Mouse (Mus musculus) left cerebral cortex, postnatal 36 days (tissue): ENCODE measurements around the gene Crocc. TPM values are rescaled to one million over a fixed set of nuclear protein-coding genes. Genes with fewer than 3 reads are reported as not detected.
A peak's percentile ranks its signal among the peaks of the same experiment; 100 is the strongest.

ENCODE experiments used
- DNase-seq, 2 experiments: peaks; one replicate each; pipeline ENCODE4 v3.0.0; 2021 to 2022; ENCODE audit warnings: low spot score in 2 of 2, mixed read lengths in 1 of 2
- intact Hi-C: fragments of 180-260 bp; cut with DNase I; formaldehyde crosslinking; loops from one replicate; pipeline ENCODE4 v1.15.1; 2025
- total RNA-seq, 2 experiments: library from RNA; stranded (reverse); gene quantifications; 2 replicates each; pipeline ENCODE4 v1.2.3; 2021

Gene Crocc
- total RNA-seq, 2 experiments from 2014 or later, result 40.3 to 73.7 TPM

DNA sequence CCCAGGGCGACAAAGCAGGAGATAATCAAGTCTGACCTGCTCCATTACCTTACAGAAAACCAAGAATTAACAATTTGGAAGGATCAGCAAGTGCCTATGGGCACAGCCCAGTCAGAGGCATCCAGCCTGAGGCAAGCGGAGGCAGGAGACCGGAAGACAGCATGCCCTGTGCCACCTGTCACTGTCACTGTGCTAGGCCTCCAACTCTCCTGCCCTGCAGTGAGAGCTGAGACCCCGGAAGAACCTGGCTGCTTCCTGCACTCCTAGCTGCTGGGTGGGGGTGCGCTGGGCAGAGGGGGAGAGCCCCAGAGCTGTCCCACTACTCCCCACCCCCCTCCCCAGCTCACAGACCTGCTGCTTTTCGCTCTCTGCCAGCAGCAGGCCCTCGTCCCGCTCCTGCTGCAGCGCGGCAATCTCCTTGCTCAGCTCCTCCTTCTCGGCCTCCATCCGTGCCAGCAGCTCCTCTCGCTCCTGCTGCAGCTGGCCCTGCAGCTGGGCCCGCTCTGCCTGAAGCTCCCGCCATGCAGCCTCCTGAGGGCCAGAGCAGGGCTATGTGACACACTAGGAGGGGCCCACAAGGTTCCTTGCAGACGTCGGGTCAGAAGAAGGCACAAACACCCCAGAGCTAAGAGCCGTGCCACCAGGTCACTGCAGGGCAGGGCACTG lies 29.7 kb downstream of the Crocc start:
- DNase-seq, result no peak
- intact Hi-C loops, result loop anchor here (2.0 kb wide), 1 partner anchor 66 kb away; no protein-coding TSS in a partner anchor

DNA sequence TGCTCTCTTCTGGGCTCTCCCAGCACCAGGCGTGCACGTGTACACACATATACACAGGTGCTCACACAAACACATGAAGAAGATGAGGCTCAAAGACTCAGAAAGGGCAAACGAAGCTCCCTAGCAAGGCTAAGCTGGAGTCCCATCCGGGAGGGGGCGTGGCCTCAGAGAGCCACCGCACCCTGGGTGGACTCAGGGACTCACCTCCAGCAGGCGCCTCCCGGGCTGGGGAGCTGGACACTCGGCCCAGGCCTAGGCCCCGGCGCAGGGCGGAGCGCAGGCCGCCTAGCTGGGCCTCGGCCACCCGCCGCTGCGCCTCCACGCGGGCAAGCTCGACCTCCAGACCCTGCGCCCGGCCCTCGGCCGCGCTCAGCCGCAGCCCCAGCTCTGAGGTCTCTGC lies 35.4 kb downstream of the Crocc start:
- DNase-seq, result no peak
- intact Hi-C loops, result no loop called here

DNA sequence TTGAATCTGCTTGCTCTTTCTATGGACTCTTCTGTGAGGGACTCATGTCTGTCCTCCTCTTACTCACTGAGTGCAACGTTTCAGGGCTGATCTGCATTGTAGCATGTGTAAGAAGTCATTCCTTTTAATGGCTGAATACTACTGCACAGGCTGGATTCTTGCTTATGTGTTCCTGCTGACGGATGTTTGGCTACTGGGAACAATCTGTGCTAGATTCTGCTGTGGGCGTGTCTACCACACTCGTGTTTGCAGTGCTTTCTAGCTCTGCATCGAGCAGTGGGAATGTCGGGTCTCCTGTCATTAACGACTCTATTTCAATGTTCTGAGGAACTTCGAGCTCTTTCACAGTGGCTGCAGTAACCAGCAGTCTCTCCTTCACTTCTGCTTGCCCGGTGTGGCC lies 36.3 kb downstream of the Crocc start:
- peak in 1 of 2 experiments; percentile 41 for DNase-seq
- intact Hi-C loops, result no loop called here

DNA sequence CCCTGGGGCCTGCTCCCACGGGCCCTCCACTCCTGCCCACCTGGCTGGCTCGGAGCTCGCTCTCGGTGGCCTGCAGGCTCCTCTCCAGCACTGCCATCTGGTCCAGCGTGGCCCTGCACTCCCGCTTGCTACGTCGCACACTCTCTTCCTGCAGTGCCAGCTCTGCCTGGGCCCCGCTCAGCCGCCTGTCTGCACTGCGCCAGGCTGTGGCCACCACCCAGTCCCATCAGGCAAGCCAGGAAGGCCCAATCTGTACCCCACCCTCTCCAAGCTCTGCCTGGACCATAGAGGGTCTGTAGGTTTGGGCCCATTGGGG lies 38.8 kb downstream of the Crocc start:
- DNase-seq, result peak in 1 of 2 experiments; percentile 31
- intact Hi-C loops, result no loop called here

DNA sequence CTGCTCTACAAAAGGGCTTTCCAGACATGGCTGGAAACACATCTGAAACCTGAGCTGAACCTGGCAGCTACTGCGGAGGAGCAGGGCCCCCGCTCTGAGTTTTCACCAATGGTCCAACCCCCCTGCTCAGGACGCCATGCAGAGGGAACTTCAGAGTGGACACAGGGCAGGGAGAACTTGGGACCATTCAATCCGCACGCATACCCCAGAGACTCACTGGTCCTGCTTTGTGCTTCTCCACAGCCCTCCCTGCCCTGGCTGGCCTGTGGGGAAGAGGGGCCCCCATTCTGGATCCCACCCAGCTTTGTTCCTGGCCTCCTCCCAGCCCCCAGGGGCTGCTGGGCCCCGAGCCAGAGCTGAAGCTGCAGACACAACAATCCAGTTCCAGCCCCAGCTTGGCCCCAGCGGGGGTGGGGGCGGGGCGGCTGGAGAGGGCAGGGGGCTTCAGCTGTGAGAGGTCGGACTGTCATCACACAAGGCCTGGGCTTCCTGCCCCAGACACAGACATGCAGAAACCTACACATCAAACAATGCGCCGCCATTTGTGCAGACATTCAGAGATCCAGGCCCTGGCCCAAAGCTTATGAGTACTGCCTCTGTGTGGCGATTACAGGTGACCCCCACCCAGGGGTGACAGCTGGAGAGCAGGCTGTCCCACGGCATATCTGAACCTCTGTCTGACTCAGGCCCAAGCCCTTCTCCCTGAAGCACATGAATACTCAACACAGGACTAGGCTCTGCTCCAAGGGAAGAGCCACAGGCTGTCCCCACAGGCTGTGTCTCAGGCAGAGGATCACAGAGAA lies 39.3 kb downstream of the Crocc start:
- peak in 1 of 2 experiments; percentile 36 for DNase-seq
- intact Hi-C loops, result no loop called here

DNA sequence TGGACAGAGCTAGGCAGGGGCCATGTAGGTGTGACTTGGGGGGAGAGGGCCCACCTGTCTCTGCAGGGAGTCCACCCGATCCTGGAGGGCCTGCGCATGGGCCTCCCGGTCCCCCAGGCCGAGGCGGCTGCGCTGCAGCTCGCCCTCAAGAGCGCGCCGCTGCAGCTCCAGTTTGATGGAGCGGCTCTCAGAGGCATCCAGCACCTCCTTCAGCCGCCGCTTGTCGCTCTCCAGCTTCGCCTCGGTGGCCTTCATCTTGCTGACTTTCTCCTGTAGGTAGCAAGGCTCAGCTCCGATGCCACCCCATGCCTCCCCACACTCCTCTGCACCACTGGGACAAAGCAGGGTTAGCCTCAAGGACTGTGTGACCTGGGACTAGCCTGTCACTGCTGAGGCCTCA lies 40.1 kb downstream of the Crocc start:
- intact Hi-C loops, result no loop called here
- no peak for DNase-seq

DNA sequence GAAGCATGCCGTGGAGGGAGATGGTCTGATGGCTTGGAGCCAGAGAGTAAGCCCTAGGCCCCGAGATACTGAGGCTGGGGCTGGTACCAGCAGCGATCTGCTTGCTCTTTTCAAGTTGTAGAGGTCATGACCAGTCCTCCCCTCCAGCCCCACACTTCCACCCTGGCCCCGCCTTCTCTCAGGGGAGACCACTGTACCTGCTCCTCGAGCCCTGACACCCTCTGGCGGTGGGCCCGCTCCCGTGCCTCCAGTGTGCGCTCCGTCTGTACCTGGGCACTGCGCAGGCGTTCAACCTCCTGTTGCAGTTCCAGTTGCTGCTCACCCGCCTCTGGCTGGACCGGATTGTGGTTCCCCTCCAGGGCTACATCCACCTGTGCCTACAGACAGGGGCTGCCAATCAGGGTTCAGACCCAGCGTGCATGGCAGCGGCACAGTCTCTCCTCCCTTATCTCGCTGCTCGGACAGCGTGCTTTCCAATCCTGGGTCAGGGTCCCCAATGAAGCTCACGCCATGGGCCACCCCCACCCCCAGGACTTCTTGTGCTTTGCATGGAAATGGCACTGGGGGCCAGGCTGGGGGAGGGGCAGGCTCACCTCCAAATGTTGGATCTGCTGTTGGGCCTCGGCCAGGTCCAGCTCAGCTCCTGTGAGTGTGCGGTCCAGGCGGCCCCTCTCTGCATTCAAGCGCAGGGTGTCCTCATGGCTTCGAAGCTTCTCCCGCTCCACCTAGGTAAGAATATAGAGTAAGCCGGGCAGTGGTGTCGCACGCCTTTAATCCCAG lies 42.5 kb downstream of the Crocc start:
- DNase-seq, result no peak
- intact Hi-C loops, result no loop called here

DNA sequence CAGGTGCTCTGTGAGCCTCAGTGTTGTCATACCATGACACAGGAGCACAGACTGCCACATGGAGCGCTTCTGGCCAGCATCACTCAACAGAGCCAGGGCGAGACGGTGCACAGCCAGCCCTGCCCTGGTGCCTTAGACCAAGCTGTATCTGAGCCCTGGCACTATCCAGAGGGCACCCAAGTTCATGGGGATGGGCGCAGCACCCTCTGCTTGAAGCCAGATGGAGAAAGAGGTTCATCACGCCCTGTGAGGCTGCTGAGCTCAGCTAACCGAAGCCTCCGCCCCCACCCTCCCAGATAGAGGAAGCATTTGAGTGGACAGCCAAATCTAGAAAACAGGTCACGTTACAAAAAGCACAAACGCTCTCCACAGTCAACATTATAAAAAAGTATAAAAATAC lies 44.0 kb downstream of the Crocc start:
- intact Hi-C loops, result no loop called here
- no peak for DNase-seq

DNA sequence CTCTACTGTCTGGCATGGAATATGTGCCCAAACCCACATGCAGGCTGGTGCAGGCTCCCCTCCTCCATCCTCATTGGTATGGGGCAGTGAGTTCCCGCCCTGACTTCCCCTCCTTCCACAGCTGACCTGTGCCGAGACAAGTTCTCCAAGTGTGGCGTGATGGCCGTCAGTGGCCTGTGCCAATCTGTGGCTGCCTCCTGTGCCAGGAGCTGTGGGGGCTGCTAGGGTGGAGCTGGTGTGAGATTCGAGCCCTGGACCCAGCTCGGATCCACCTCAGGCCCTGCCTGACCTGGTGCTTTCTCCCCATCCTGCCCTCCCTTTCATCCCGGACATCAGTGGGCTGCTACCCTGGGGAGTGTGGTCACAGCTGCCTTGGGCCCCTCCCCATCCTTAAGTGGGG lies 45.0 kb downstream of the Crocc start:
- intact Hi-C loops, result no loop called here

DNA sequence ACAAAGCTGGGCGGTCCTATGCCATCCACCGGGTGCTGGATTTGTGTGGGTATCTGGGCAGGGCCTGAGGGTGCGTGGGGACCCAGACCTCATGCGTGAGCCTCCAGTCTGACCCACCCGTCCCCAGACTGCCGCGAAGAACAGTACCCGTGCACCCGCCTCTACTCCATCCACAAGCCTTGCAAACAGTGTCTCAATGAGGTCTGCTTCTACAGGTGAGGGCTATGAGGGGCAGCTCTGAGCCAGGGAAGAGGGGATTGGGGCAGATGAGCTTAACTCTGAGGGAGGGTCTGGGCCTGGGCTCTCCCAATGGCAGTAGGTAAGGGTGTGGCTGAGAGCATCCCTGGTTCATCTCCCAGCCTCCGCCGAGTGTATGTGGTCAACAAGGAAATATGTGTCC lies 45.5 kb downstream of the Crocc start:
- DNase-seq, result no peak
- intact Hi-C loops, result no loop called here

More for the DNA sequence above, 45.0 kb downstream of the Crocc start:
- no peak for DNase-seq

DNA sequence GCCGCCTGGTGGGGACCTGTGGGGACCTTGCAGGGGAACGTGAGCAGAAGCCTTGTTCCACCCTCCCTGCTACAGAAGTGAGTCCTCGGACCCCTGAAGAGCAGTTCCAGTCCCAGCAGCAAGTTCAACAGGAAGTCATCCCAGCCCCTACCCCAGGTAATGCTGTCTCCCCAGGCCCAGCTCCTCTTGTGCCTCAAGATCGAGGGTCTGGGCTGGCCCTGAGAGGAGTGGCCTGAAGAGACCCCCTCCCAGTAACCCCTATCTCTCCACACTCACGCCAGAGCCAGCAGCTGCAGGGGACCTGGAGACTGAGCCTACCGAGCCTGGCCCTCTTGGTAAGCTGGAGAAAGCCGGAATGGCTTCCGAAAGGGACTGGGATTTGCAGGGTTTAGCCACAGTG lies 46.2 kb downstream of the Crocc start:
- intact Hi-C loops, result no loop called here
- no peak for DNase-seq

DNA sequence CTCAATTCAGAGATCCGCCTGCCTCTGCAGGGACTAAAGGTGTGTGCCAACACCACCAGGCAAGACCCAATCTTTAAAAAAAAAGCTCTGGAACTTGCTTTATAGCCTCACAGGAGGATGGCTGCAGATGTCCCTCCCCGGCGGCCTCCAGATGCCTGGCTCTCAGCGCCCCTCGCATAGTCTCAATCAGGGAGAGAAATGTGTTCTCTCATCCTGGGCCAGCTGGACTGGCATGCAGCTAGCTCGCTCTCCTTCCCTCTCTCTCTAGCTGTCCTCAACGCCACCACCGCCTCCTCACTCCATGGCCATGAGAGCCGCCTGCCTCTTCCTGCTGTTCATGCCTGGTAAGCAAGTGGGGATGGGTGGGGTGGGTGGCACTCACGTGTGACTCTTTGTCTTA lies 47.8 kb downstream of the Crocc start:
- intact Hi-C loops, result no loop called here
- no peak for DNase-seq

DNA sequence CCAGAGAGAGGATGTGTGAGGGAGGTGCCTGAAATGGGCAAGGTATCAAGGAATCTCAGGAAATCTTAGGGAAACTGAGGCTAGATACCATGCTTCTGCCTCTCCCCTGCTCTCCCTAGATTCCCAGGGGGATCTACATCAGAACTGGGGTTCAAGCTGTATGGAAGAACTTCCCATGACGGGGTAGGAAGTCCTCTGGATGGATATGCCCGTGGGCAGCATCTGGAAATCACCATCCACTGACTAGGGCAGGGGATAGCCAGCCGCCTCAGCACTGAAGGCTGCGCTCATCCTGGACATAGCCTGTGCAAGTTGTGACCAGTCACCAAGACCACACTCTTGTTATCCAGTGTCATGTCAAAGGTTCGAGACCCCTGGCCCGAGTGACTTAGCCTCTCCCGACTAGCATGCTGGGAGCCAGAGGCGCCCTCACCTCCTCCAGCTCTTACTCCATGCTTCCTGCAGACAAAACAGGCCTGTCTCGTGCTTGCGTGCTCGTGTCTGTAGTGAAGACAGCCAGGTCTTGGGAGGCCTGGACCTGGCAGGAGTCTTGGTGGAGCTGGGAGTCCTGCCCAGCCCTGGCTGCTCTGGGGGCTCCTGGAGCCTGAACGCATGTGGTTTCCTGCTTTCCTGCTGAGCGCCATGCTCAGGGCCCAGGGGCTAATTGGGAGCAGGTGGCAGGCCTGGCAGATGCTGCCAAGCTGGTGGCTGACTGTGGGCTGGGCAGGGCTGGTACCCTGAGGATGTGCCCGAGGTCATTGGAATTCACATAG lies 48.6 kb downstream of the Crocc start:
- no peak for DNase-seq
- intact Hi-C loops, result no loop called here

DNA sequence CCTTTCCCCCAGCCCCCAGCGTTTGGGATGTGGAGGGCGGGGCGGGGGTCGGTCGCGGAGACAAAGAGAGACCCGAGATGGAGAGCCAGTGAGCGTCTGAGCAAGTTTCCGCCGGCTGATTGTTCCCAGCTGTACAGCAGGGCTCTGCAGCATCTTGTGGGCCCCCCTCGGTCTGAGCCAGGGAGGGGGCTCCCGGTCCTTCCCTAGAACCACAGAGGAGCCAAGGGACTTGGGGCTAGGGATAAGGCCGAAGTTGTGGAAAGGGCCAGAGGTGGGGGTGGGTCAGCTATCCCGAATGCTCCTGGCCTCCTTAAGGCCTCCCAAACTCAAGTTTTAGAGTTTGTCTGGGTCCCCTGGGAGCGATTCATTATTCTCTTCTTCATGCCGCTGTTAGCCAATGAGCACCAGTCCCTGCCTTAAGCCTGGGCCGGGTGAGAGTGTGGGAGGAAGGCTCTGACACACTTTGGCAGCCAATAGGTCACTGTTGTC lies 49.4 kb downstream of the Crocc start:
- no peak for DNase-seq
- intact Hi-C loops, result no loop called here

DNA sequence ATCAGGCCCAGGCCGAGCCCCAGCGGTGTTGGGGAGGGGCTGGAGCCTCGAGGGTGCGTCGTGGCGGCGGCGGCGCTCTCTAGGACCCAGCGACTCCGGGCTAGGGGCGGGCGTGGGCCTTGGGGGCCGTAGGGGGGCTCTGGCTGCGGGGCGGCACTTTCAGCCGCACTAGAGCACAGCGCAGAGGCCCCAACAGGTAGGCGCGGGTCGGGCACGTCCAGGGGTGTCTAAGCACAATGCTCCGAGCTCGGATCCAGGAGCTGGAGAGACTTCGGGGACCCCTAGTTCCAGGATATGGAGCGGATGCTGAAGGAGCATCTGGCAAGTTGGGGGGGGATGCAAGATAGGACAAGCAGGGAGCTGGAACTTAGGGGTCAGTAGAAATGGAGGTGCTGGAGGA lies 49.8 kb downstream of the Crocc start:
- intact Hi-C loops, result no loop called here
- peak in 1 of 2 experiments; percentile 29 for DNase-seq

DNA sequence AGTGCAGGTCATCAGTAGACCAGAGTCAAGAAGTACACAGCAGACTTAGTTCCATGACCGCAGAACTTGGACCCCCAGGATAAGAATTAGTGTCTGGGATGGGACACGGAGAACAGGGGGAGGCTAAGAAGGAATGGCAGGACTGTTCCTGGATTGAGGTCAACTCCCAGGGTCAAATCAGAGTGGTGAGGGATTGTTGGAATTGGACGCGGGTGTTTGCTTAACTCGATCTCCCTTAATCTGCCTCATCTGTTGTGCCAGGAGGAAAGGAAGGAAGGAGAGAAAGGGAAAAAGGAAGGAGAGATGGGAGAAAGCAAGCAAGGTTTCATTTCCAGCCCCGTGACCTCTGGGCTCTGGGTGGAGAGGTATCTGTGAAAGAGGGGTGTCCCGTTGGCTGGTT lies 50.2 kb downstream of the Crocc start, which contains the start of gene Mfap2:
Mfap2 (plus strand) TSS at position 301 of the 400 bp plus-strand sequence.
- no peak for DNase-seq
- intact Hi-C loops, result no loop called here

DNA sequence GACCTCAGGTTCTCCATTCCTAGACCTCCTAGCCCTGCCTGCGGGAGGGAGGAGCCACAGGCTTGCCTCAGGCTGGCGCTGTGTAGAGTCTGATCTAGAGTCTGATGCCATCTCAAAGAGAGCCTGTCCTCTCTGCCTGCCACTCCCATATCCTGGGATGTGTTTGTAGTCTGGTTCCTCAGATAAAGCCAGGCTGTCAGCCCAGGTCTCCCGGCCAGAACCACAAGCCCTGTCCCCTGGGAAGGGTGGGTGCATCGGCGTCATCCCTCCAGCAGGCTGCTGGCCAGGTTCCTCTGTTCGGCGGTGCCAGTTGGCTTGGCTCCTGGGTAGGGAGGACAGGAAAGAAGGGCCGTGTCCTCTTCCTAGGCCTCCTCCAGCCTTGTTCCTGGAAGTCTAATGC lies 52.3 kb downstream of the Crocc start:
- intact Hi-C loops, result no loop called here
- no peak for DNase-seq

DNA sequence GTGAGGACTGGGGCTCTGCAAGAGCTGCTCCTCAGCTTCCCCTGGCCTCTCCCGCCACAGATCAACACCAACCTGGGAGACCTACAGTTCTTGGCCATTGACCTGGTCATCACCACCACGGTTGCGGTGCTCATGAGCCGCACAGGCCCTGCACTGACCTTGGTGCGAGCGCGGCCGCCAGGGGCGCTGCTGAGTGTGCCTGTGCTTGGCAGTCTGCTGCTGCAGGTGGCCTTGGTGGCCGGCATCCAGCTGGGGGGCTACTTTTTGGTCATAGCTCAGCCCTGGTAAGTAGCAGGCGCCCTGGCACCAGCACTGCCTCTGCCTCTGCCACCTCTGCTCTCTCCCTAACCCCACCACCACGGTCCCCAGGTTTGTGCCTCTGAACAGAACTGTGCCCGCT lies 54.4 kb downstream of the Crocc start:
- intact Hi-C loops, result no loop called here
- DNase-seq, result peak in 1 of 2 experiments; percentile 20

DNA sequence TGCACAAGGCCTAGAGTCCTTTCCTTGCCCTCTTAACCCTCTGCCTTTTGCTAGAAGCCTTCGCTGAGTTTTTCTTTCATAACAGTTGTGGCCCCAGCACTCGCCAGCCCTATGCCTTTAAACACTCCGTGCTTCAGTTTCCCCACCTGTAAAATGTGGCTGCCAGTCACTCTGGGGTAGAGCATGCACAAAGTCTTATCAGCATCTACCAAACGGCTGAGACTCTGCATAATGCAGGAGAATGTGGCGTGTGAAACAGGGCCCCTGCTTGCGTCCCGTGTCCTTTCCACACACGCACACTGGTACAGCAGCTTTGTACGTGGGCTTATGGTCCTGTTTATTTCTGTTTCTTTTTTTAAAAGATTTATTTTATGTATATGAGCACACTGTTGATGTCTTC lies 63.5 kb downstream of the Crocc start:
- DNase-seq, result no peak
- intact Hi-C loops, result no loop called here

DNA sequence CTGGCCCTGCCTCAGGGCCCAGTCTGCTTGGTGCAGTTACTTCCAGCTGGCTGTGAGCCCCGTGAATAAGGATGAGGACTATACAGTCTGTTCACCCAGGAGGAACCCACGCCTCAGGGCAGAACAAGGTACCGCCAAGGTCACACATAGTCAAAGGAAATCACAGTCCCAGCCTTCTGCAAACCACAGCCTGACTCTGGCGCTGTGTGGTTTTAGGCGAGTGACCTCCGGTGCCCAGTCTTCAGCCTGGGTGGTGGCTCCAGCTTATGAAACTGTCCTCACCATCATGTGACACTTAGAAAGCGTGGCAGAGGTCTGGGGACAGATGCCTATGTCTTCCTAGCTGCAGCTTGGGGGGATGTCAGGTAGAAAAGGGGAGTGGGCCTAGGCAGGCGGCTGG lies 64.5 kb downstream of the Crocc start:
- no peak for DNase-seq
- intact Hi-C loops, result no loop called here
